ENCODE assay signal across 21 mouse cellular contexts in the genomic region with DNA sequence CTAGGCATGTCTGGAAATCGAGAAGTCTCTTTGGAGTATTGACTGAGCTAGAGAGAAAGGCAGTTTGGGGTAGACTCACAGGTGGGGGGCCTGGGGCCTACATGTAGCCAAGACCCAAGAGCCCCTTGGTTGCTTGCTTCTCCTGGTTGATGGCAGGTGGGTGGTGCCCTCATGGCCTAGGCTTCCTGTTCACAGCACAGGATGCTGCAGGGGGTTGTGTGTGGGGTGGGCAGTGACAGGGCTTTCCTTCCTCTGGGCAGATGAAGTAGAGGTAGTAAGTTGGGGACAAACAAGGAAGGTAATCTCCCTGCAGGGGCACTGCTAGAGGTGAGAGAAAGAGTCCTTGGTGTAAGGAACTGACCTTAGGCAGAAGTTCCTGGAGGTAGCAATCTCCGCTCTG. TPM values are rescaled to one million over a fixed set of nuclear protein-coding genes. Genes with fewer than 3 reads are reported as not detected.
DNase-seq lines count a peak whose midpoint lies in the region; ATAC-seq and TF ChIP-seq lines count a peak whose summit lies in the region.
"Had no signal": no experiment of that assay in that cellular context is flagged by ENCODE, and none has a peak within 500 bp of the region (broad histone marks: within the 10 kb centered on the region; RNA-seq: fewer than 3 reads in every experiment).

No protein-coding gene starts in this region.

- H3K4me2 ChIP-seq in liver, embryonic 16.5 days (ENCODE audit: low read depth, low read length): no peak overlapping the region
- H3K4me2 ChIP-seq in liver, embryonic 11.5 days: no peak overlapping the region
- H3K4me2 ChIP-seq in limb, embryonic 15.5 days: no peak overlapping the region
- no peak overlapping the region for H3K4me2 ChIP-seq in midbrain, postnatal 0 days (ENCODE audit: low read depth, low read length, poor library complexity, severe bottlenecking)
- H3K4me2 ChIP-seq: heart, embryonic 12.5 days; hindbrain, embryonic 15.5 days; liver, embryonic 12.5 days; neural tube, embryonic 13.5 days had no signal

- ATAC-seq in liver, embryonic 16.5 days (ENCODE audit: low read depth): no peak
- ATAC-seq in liver, embryonic 11.5 days (replicated peaks; ENCODE audit: low FRiP score): no peak
- ATAC-seq in limb, embryonic 15.5 days (ENCODE audit: insufficient number of reproducible peaks, low FRiP score, low TSS enrichment, low read depth): no peak
- ATAC-seq in midbrain, postnatal 0 days (ENCODE audit: low FRiP score): no peak
- no peak for ATAC-seq in granulocyte monocyte progenitor cell, adult 5-6 weeks (replicated peaks; ENCODE audit: poor library complexity, severe bottlenecking)
- ATAC-seq: liver, embryonic 12.5 days; midbrain, embryonic 16.5 days had no signal

- H3K4me1 ChIP-seq in liver, embryonic 16.5 days (ENCODE audit: control insufficient read depth, low read depth, low read length): peaks cover 44% of the 10 kb centered on the region
- H3K4me1 ChIP-seq in liver, embryonic 11.5 days (replicated peaks; ENCODE audit: control insufficient read depth, insufficient read depth, low read length): peaks cover 20% of the 10 kb centered on the region
- peaks cover 43% of the 10 kb centered on the region for H3K4me1 ChIP-seq in limb, embryonic 15.5 days
- 0 out of 2 replicates have a peak, but pooled peaks cover 2% of the 10 kb centered on the region for H3K4me1 ChIP-seq in midbrain, postnatal 0 days (ENCODE audit: insufficient read depth, low read length)

- H3K27me3 ChIP-seq in liver, embryonic 16.5 days (ENCODE audit: control insufficient read depth, insufficient read depth, low read depth, low read length): no peaks in the 10 kb centered on the region
- no peaks in the 10 kb centered on the region for H3K27me3 ChIP-seq in liver, embryonic 11.5 days (replicated peaks; ENCODE audit: control insufficient read depth, insufficient read depth, low read length)
- no peaks in the 10 kb centered on the region for H3K27me3 ChIP-seq in limb, embryonic 15.5 days
- no peaks in the 10 kb centered on the region for H3K27me3 ChIP-seq in midbrain, postnatal 0 days (ENCODE audit: insufficient read depth, low read length)
- H3K27me3 ChIP-seq: CH12.LX; heart, embryonic 12.5 days; hindbrain, embryonic 15.5 days; neural tube, embryonic 13.5 days had no signal

- no peak overlapping the region for H3K4me3 ChIP-seq in liver, embryonic 16.5 days (ENCODE audit: low read depth, low read length)
- no peak overlapping the region for H3K4me3 ChIP-seq in liver, embryonic 11.5 days (ENCODE audit: low read depth, low read length)
- no peak overlapping the region for H3K4me3 ChIP-seq in limb, embryonic 15.5 days
- H3K4me3 ChIP-seq in midbrain, postnatal 0 days (ENCODE audit: low read depth, low read length): no peak overlapping the region
- H3K4me3 ChIP-seq: heart, embryonic 12.5 days; hindbrain, embryonic 15.5 days; liver, embryonic 12.5 days; neural tube, embryonic 13.5 days had no signal

- 0 out of 2 replicates have a peak overlapping the region, but pooled peaks have one; percentile 30 for H3K27ac ChIP-seq in liver, embryonic 16.5 days (ENCODE audit: low read length)
- no peak overlapping the region for H3K27ac ChIP-seq in liver, embryonic 11.5 days (ENCODE audit: low read depth, low read length)
- peak overlapping the region; percentile 68 for H3K27ac ChIP-seq in limb, embryonic 15.5 days
- H3K27ac ChIP-seq in midbrain, postnatal 0 days (ENCODE audit: low read depth, low read length): no peak overlapping the region
- H3K27ac ChIP-seq: hindbrain, embryonic 15.5 days; liver, embryonic 12.5 days; neural tube, embryonic 13.5 days had no signal

- DNase-seq in liver, embryonic 11.5 days (ENCODE audit: low spot score): no peak
- DNase-seq in T-cell, adult 2 months (ENCODE audit: low spot score): peak; percentile 52
- peak; percentile 81 for DNase-seq in thymus, postnatal 25 days
- DNase-seq in midbrain, postnatal 0 days (ENCODE audit: low spot score): no peak
- DNase-seq: cerebellum, adult 18-20 months; gastrocnemius, postnatal 25 days; kidney, adult 2 months; spleen, adult 18-20 months had no signal

- H3K9me3 ChIP-seq in liver, embryonic 16.5 days (replicated peaks; ENCODE audit: control insufficient read depth, low read length): no peaks in the 10 kb centered on the region
- H3K9me3 ChIP-seq in liver, embryonic 11.5 days (ENCODE audit: control insufficient read depth, low read length): no peaks in the 10 kb centered on the region
- H3K9me3 ChIP-seq in limb, embryonic 15.5 days: no peaks in the 10 kb centered on the region
- no peaks in the 10 kb centered on the region for H3K9me3 ChIP-seq in midbrain, postnatal 0 days (ENCODE audit: low read length)
- H3K9me3 ChIP-seq: heart, embryonic 12.5 days; hindbrain, embryonic 15.5 days; liver, embryonic 12.5 days; neural tube, embryonic 13.5 days had no signal

- 52% methylated on average over 2 of the region's 2 CpGs for WGBS in liver, embryonic 16.5 days (ENCODE audit: insufficient replicate concordance)
- 81% methylated on average over 2 of the region's 2 CpGs for WGBS in liver, embryonic 11.5 days
- WGBS in limb, embryonic 15.5 days: 80% methylated on average over 2 of the region's 2 CpGs
- 83% methylated on average over 2 of the region's 2 CpGs for WGBS in midbrain, postnatal 0 days

- no peak for TF ChIP-seq CTCF in midbrain, postnatal 0 days (IDR thresholded peaks at IDR 0.05)

- H3K36me3 ChIP-seq in liver, embryonic 16.5 days (ENCODE audit: control insufficient read depth, insufficient read depth): no peaks in the 10 kb centered on the region
- no peaks in the 10 kb centered on the region for H3K36me3 ChIP-seq in liver, embryonic 11.5 days (ENCODE audit: control insufficient read depth, insufficient read depth, low read length)
- no peaks in the 10 kb centered on the region for H3K36me3 ChIP-seq in limb, embryonic 15.5 days
- H3K36me3 ChIP-seq in midbrain, postnatal 0 days (ENCODE audit: insufficient read depth, low read length): no peaks in the 10 kb centered on the region
- H3K36me3 ChIP-seq: heart, embryonic 12.5 days; hindbrain, embryonic 15.5 days; liver, embryonic 12.5 days; neural tube, embryonic 13.5 days had no signal

- H3K9ac ChIP-seq in liver, embryonic 16.5 days (ENCODE audit: low read depth, low read length): no peak overlapping the region
- no peak overlapping the region for H3K9ac ChIP-seq in liver, embryonic 11.5 days (ENCODE audit: low read depth, low read length)
- H3K9ac ChIP-seq in limb, embryonic 15.5 days: no peak overlapping the region
- H3K9ac ChIP-seq in midbrain, postnatal 0 days (replicated peaks; ENCODE audit: low read length, poor library complexity, severe bottlenecking): no peak overlapping the region
- H3K9ac ChIP-seq: heart, embryonic 12.5 days; hindbrain, embryonic 15.5 days; liver, embryonic 12.5 days; neural tube, embryonic 13.5 days had no signal

RNA-seq across cellular contexts. Expression of gene Egfl7, which starts 27.7 kb away (rescaled TPM):
- polyA plus RNA-seq in liver, embryonic 16.5 days (2015; fragmentation: Nextera tagmentation; extraction: Ambion mirVana): 50.9 and 54.3 TPM in 2 replicates
- polyA plus RNA-seq in liver, embryonic 11.5 days (2014; fragmentation: Nextera tagmentation; extraction: Ambion mirVana): 161 and 181 TPM in 2 replicates
- 107 and 122 TPM in 2 replicates for polyA plus RNA-seq in limb, embryonic 15.5 days (2015; fragmentation: Nextera tagmentation; extraction: Ambion mirVana)
- total RNA-seq in midbrain, postnatal 0 days (2014; rRNA removed): 69.9 and 83.0 TPM in 2 replicates
- polyA plus RNA-seq in midbrain, postnatal 0 days (2015; fragmentation: Nextera tagmentation; extraction: Ambion mirVana): 63.2 and 70.9 TPM in 2 replicates
- total RNA-seq in granulocyte monocyte progenitor cell, adult 5-6 weeks (2014; fragmentation: Nextera tagmentation): 22.7 and 32.6 TPM in 2 replicates
- total RNA-seq in granulocyte monocyte progenitor cell, adult 5-6 weeks (2017): 9.6 and 20.4 TPM in 2 replicates

RNA-seq across cellular contexts. Expression of gene Gm20532, which starts 34.4 kb away (rescaled TPM):
- not detected in 2 replicates for polyA plus RNA-seq in liver, embryonic 16.5 days (2015; fragmentation: Nextera tagmentation; extraction: Ambion mirVana)
- polyA plus RNA-seq in liver, embryonic 11.5 days (2014; fragmentation: Nextera tagmentation; extraction: Ambion mirVana): not detected in 2 replicates
- polyA plus RNA-seq in limb, embryonic 15.5 days (2015; fragmentation: Nextera tagmentation; extraction: Ambion mirVana): 0.24 TPM in 1 of 2 replicates, not detected in the other
- total RNA-seq in midbrain, postnatal 0 days (2014; rRNA removed): not detected in 2 replicates
- 0.25 TPM in 1 of 2 replicates, not detected in the other for polyA plus RNA-seq in midbrain, postnatal 0 days (2015; fragmentation: Nextera tagmentation; extraction: Ambion mirVana)
- not detected in 2 replicates for total RNA-seq in granulocyte monocyte progenitor cell, adult 5-6 weeks (2014; fragmentation: Nextera tagmentation)
- total RNA-seq in granulocyte monocyte progenitor cell, adult 5-6 weeks (2017): not detected in 2 replicates
- total RNA-seq: CH12.LX; gastrocnemius, postnatal 25 days; layer of hippocampus, adult 18-20 months had no signal
- polyA plus RNA-seq: brain, embryonic 14.5 days; frontal cortex, adult 2 months; hindbrain, embryonic 15.5 days; kidney, adult 2 months; liver, embryonic 12.5 days; midbrain, embryonic 16.5 days; neural tube, embryonic 13.5 days; testis, adult 2 months had no signal

RNA-seq across cellular contexts. Expression of gene Notch1, which starts 35.6 kb away (rescaled TPM):
- 2.8 and 3.1 TPM in 2 replicates for polyA plus RNA-seq in liver, embryonic 16.5 days (2015; fragmentation: Nextera tagmentation; extraction: Ambion mirVana)
- 7.1 and 10.5 TPM in 2 replicates for polyA plus RNA-seq in liver, embryonic 11.5 days (2014; fragmentation: Nextera tagmentation; extraction: Ambion mirVana)
- 23.1 and 24.3 TPM in 2 replicates for polyA plus RNA-seq in limb, embryonic 15.5 days (2015; fragmentation: Nextera tagmentation; extraction: Ambion mirVana)
- total RNA-seq in midbrain, postnatal 0 days (2014; rRNA removed): 48.9 and 65.8 TPM in 2 replicates
- 6.8 and 7.6 TPM in 2 replicates for polyA plus RNA-seq in midbrain, postnatal 0 days (2015; fragmentation: Nextera tagmentation; extraction: Ambion mirVana)
- total RNA-seq in granulocyte monocyte progenitor cell, adult 5-6 weeks (2014; fragmentation: Nextera tagmentation): 19.2 and 22.6 TPM in 2 replicates
- total RNA-seq in granulocyte monocyte progenitor cell, adult 5-6 weeks (2017): 8.1 and 8.5 TPM in 2 replicates

RNA-seq across cellular contexts. Expression of gene Agpat2, which starts 52.2 kb away (rescaled TPM):
- 58.3 and 65.7 TPM in 2 replicates for polyA plus RNA-seq in liver, embryonic 16.5 days (2015; fragmentation: Nextera tagmentation; extraction: Ambion mirVana)
- 36.1 and 40.1 TPM in 2 replicates for polyA plus RNA-seq in liver, embryonic 11.5 days (2014; fragmentation: Nextera tagmentation; extraction: Ambion mirVana)
- polyA plus RNA-seq in limb, embryonic 15.5 days (2015; fragmentation: Nextera tagmentation; extraction: Ambion mirVana): 31.5 and 36.3 TPM in 2 replicates
- total RNA-seq in midbrain, postnatal 0 days (2014; rRNA removed): 6.4 and 8.4 TPM in 2 replicates
- 5.0 and 6.3 TPM in 2 replicates for polyA plus RNA-seq in midbrain, postnatal 0 days (2015; fragmentation: Nextera tagmentation; extraction: Ambion mirVana)
- total RNA-seq in granulocyte monocyte progenitor cell, adult 5-6 weeks (2014; fragmentation: Nextera tagmentation): 42.4 and 46.7 TPM in 2 replicates
- total RNA-seq in granulocyte monocyte progenitor cell, adult 5-6 weeks (2017): 50.2 and 55.2 TPM in 2 replicates

Comparison
In these comparisons a context has a peak if more than half of its experiments do, and no peak if none do; other contexts are left out.
1. H3K27ac ChIP-seq: peak in liver, embryonic 16.5 days (single experiment) and limb, embryonic 15.5 days (single experiment); none in liver, embryonic 11.5 days (single experiment) and midbrain, postnatal 0 days (single experiment).
2. DNase-seq: peak in T-cell, adult 2 months (single experiment) and thymus, postnatal 25 days (single experiment); none in liver, embryonic 11.5 days (single experiment) and midbrain, postnatal 0 days (single experiment).